In genomic region chr14:119836051-119836450, GRCm38 (mm10) we compare ENCODE assay signal across 15 mouse cellular contexts.
"Had no signal": no experiment of that assay in that cellular context is flagged by ENCODE, and none has a peak within 500 bp of the region (broad histone marks: within the 10 kb centered on the region; RNA-seq: fewer than 3 reads in every experiment).

No protein-coding gene starts in this region.

- H3K4me2 ChIP-seq: neural tube, embryonic 15.5 days; stomach, embryonic 15.5 days had no signal

- H3K9me3 ChIP-seq: neural tube, embryonic 15.5 days; stomach, embryonic 15.5 days had no signal

- H3K36me3 ChIP-seq: neural tube, embryonic 15.5 days; stomach, embryonic 15.5 days had no signal

- DNase-seq: retina, postnatal 1 day; right cerebral cortex, adult 18-20 months; right cerebral cortex, postnatal 14 days; right cerebral cortex, postnatal 25 days; right cerebral cortex, postnatal 4 days; spleen, adult 18-20 months; thymus, adult 18-20 months; thymus, adult 2 months; thymus, postnatal 14 days; thymus, postnatal 25 days; thymus, postnatal 36 days; thymus, postnatal 4 days had no signal

- H3K27me3 ChIP-seq: neural tube, embryonic 15.5 days; stomach, embryonic 15.5 days had no signal

- H3K27ac ChIP-seq: neural tube, embryonic 15.5 days; stomach, embryonic 15.5 days; stomach, postnatal 0 days had no signal

- H3K9ac ChIP-seq: neural tube, embryonic 15.5 days; stomach, embryonic 15.5 days had no signal

- H3K4me3 ChIP-seq: neural tube, embryonic 15.5 days; stomach, embryonic 15.5 days had no signal
